Mouse (Mus musculus) gastrocnemius, postnatal 4 days (tissue): ENCODE results near the gene Zfp462. TPM values are rescaled to one million over a fixed set of nuclear protein-coding genes. Genes with fewer than 3 reads are reported as not detected.

ENCODE experiments used
- DNase-seq, 2 experiments: peaks; one replicate each; pipeline ENCODE4 v3.0.0; 2021 to 2022; ENCODE audit warnings: low spot score in 2 of 2, mixed read lengths in 2 of 2
- total RNA-seq, 2 experiments: library from RNA; stranded (reverse); gene quantifications; 2 replicates each; pipeline ENCODE4 v1.2.3; 2021

The Zfp462 gene
- total RNA-seq, 2 experiments from 2014 or later: 44.3 to 46.1 TPM

- DNase-seq: no peak
These were observed 156.0 kb downstream of the Zfp462 start for GRCm38 (mm10) chr4:55100851-55101250.

- DNase-seq: no peak
These were observed 156.8 kb downstream of the Zfp462 start for GRCm38 (mm10) chr4:55101601-55102000.

GRCm38 (mm10) chr4:55102382-55102781 lies 157.5 kb downstream of the Zfp462 start:
- no peak for DNase-seq

GRCm38 (mm10) chr4:55103575-55103974 lies 158.7 kb downstream of the Zfp462 start:
- DNase-seq: no peak

GRCm38 (mm10) chr4:55117839-55118487 lies 173.1 kb downstream of the Zfp462 start:
- no peak for DNase-seq

GRCm38 (mm10) chr4:55121126-55121525 lies 176.3 kb downstream of the Zfp462 start:
- no peak for DNase-seq

GRCm38 (mm10) chr4:55121952-55122351 lies 177.1 kb downstream of the Zfp462 start:
- no peak for DNase-seq

- DNase-seq: no peak
These were observed 179.3 kb downstream of the Zfp462 start for GRCm38 (mm10) chr4:55124126-55124525.

GRCm38 (mm10) chr4:55125048-55125737 lies 180.3 kb downstream of the Zfp462 start:
- peak in 1 of 2 experiments; percentile 39 for DNase-seq

- peak in 1 of 2 experiments; percentile 25 for DNase-seq
These were observed 180.8 kb downstream of the Zfp462 start for GRCm38 (mm10) chr4:55125738-55126054.

GRCm38 (mm10) chr4:55127228-55127901 lies 182.5 kb downstream of the Zfp462 start:
- no peak for DNase-seq

GRCm38 (mm10) chr4:55128088-55128835 lies 183.4 kb downstream of the Zfp462 start:
- DNase-seq: no peak
